Mouse (Mus musculus) lung, embryonic 16.5 days (tissue): ENCODE data around the gene Tmx4. TPM values are rescaled to one million over a fixed set of nuclear protein-coding genes. Genes with fewer than 3 reads are reported as not detected.

ENCODE experiments used
- ATAC-seq: fragments of 200-750 bp; cut with Nextera tagmentation; 2 replicates; pipeline ENCODE4 v1.8.0; 2017; ENCODE audit warnings: low read depth, mild to moderate bottlenecking, moderate library complexity
- H3K27ac ChIP-seq: fragments of 300-500 bp; sonication (generic); 2 replicates; pipeline ENCODE4 v1.5.1; 2014; ENCODE audit warnings: mild to moderate bottlenecking, control low read depth, low read length
- H3K27me3 ChIP-seq: fragments of 300-500 bp; sonication (generic); 2 replicates; pipeline ENCODE4 v1.6.1; 2014; ENCODE audit warnings: low read depth, low read length, mixed read lengths; ENCODE audit not compliant: control insufficient read depth, insufficient read depth
- H3K36me3 ChIP-seq: fragments of 300-500 bp; sonication (generic); 2 replicates; pipeline ENCODE4 v1.6.1; 2014; ENCODE audit warnings: low read length; ENCODE audit not compliant: control insufficient read depth, insufficient read depth
- H3K4me1 ChIP-seq: fragments of 300-500 bp; sonication (generic); replicated peaks from 2 replicates; pipeline ENCODE4 v1.6.1; 2014; ENCODE audit warnings: low read length, mixed read lengths; ENCODE audit not compliant: control insufficient read depth, insufficient read depth
- H3K4me2 ChIP-seq: fragments of 300-500 bp; sonication (generic); 2 replicates; pipeline ENCODE4 v1.6.1; 2014; ENCODE audit warnings: low read depth, low read length, control low read depth
- H3K4me3 ChIP-seq: fragments of 300-500 bp; sonication (generic); 2 replicates; pipeline ENCODE4 v1.5.1; 2014; ENCODE audit warnings: mild to moderate bottlenecking, low read length, control low read depth
- H3K9ac ChIP-seq: fragments of 300-500 bp; sonication (generic); 2 replicates; pipeline ENCODE4 v1.6.1; 2014; ENCODE audit warnings: low read length, control low read depth
- H3K9me3 ChIP-seq: fragments of 300-500 bp; sonication (generic); 2 replicates; pipeline ENCODE4 v1.6.1; 2016; ENCODE audit warnings: low read length; ENCODE audit not compliant: control insufficient read depth
- WGBS: fragments of 180-500 bp; shearing (Covaris S2); extraction: QIAGEN DNeasy Blood & Tissue Kit; methylation state at CpG from one replicate; pipeline ENCODE4 v1.1.7; 2014; 5-methylcytosine and 5-hydroxymethylcytosine counted together
- polyA plus RNA-seq: library from polyadenylated mRNA; unstranded; fragments of >200 nt; fragmentation: Nextera tagmentation; extraction: Ambion mirVana; gene quantifications from 2 replicates; pipeline ENCODE4 v1.2.1, GENCODE M21; 2015

Tmx4 gene
- polyA plus RNA-seq, 1 experiment from 2014 or later, result 21.4 TPM

GRCm38 (mm10) chr2:134604935-134605334 is 39.0 kb downstream of the Tmx4 start:
- Histone ChIP-seq H3K4me2 (no peak overlapping the region), H3K4me3 (no peak overlapping the region), H3K27ac (no peak overlapping the region), H3K9me3 (no peaks in the 10 kb centered on the region), H3K27me3 (no peaks in the 10 kb centered on the region), H3K9ac (no peak overlapping the region), H3K36me3 (peaks cover 2% of the 10 kb centered on the region; the same call in 1 of the 2 replicates), H3K4me1 (no peaks in the 10 kb centered on the region)
- ATAC-seq, result no peak

- Histone ChIP-seq H3K27ac (no peak overlapping the region), H3K36me3 (no peaks in the 10 kb centered on the region), H3K4me1 (no peaks in the 10 kb centered on the region), H3K9ac (no peak overlapping the region), H3K4me2 (no peak overlapping the region), H3K27me3 (no peaks in the 10 kb centered on the region), H3K9me3 (0 out of 2 replicates have a peak, but pooled peaks cover 2% of the 10 kb centered on the region), H3K4me3 (no peak overlapping the region)
- WGBS, result 90% methylated on average over 6 of the region's 6 CpGs
- no peak for ATAC-seq
Measured at GRCm38 (mm10) chr2:134591081-134591694, 52.8 kb downstream of the Tmx4 start.

GRCm38 (mm10) chr2:134585243-134585642 is 58.7 kb downstream of the Tmx4 start:
- 51% methylated on average over 4 of the region's 4 CpGs for WGBS
- Histone ChIP-seq H3K36me3 (no peaks in the 10 kb centered on the region), H3K4me3 (no peak overlapping the region), H3K27ac (no peak overlapping the region), H3K4me1 (no peaks in the 10 kb centered on the region), H3K27me3 (no peaks in the 10 kb centered on the region), H3K4me2 (no peak overlapping the region), H3K9me3 (0 out of 2 replicates have a peak, but pooled peaks cover 2% of the 10 kb centered on the region), H3K9ac (no peak overlapping the region)
- ATAC-seq, result no peak

GRCm38 (mm10) chr2:134559422-134559821 is 84.5 kb downstream of the Tmx4 start:
- WGBS, result 69% methylated on average over 3 of the region's 3 CpGs
- ATAC-seq, result no peak

GRCm38 (mm10) chr2:134554221-134554727 is 89.7 kb downstream of the Tmx4 start, which contains the start of gene Hao1:
Gene Hao1 (minus strand): TSS chr2:134554368.
- H3K4me2 ChIP-seq, result no peak within 1 kb of the TSS
- H3K4me3 ChIP-seq, result no peak within 1 kb of the TSS
- no peaks in the 10 kb centered on the region for H3K4me1 ChIP-seq
- no peaks in the 10 kb centered on the region for H3K36me3 ChIP-seq
- ATAC-seq, result no peak
- H3K27me3 ChIP-seq, result no peaks in the 10 kb centered on the region
- WGBS, result 74% methylated on average over 8 of the region's 8 CpGs
- H3K9ac ChIP-seq, result no peak within 1 kb of the TSS
- no peaks in the 10 kb centered on the region for H3K9me3 ChIP-seq
- H3K27ac ChIP-seq, result no peak within 1 kb of the TSS

More at GRCm38 (mm10) chr2:134559422-134559821, 84.5 kb downstream of the Tmx4 start:
- H3K27ac ChIP-seq, result no peak overlapping the region
- no peak overlapping the region for H3K9ac ChIP-seq
- no peaks in the 10 kb centered on the region for H3K27me3 ChIP-seq
- H3K9me3 ChIP-seq, result peaks cover 10% of the 10 kb centered on the region
- H3K4me1 ChIP-seq, result no peaks in the 10 kb centered on the region
- H3K4me3 ChIP-seq, result no peak overlapping the region
- H3K36me3 ChIP-seq, result no peaks in the 10 kb centered on the region
- no peak overlapping the region for H3K4me2 ChIP-seq

GRCm38 (mm10) chr2:134552358-134552757 is 91.6 kb downstream of the Tmx4 start:
- Histone ChIP-seq H3K4me2 (no peak overlapping the region), H3K4me1 (no peaks in the 10 kb centered on the region), H3K9ac (no peak overlapping the region), H3K36me3 (no peaks in the 10 kb centered on the region), H3K27me3 (no peaks in the 10 kb centered on the region), H3K27ac (no peak overlapping the region), H3K4me3 (no peak overlapping the region), H3K9me3 (no peaks in the 10 kb centered on the region)
- no peak for ATAC-seq

GRCm38 (mm10) chr2:134549770-134550169 is 94.2 kb downstream of the Tmx4 start:
- ATAC-seq, result no peak
- WGBS, result 17% methylated on average over 4 of the region's 4 CpGs
- no peaks in the 10 kb centered on the region for H3K9me3 ChIP-seq
- no peak overlapping the region for H3K4me2 ChIP-seq
- H3K4me1 ChIP-seq, result no peaks in the 10 kb centered on the region
- no peaks in the 10 kb centered on the region for H3K36me3 ChIP-seq
- no peaks in the 10 kb centered on the region for H3K27me3 ChIP-seq
- no peak overlapping the region for H3K27ac ChIP-seq
- no peak overlapping the region for H3K4me3 ChIP-seq
- H3K9ac ChIP-seq, result no peak overlapping the region

- Histone ChIP-seq H3K4me2 (no peak overlapping the region), H3K27me3 (no peaks in the 10 kb centered on the region), H3K36me3 (no peaks in the 10 kb centered on the region), H3K9ac (no peak overlapping the region), H3K27ac (no peak overlapping the region), H3K9me3 (no peaks in the 10 kb centered on the region), H3K4me1 (no peaks in the 10 kb centered on the region), H3K4me3 (no peak overlapping the region)
- 60% methylated on average over 5 of the region's 5 CpGs for WGBS
- ATAC-seq, result no peak
Measured at GRCm38 (mm10) chr2:134545116-134545515, 98.8 kb downstream of the Tmx4 start.

- ATAC-seq, result no peak
Measured at GRCm38 (mm10) chr2:134544321-134545065, 99.5 kb downstream of the Tmx4 start.

More at GRCm38 (mm10) chr2:134544321-134545065, 99.5 kb downstream of the Tmx4 start:
- H3K27ac ChIP-seq, result no peak overlapping the region
- no peak overlapping the region for H3K4me2 ChIP-seq
- 70% methylated on average over 8 of the region's 8 CpGs for WGBS
- H3K4me1 ChIP-seq, result no peaks in the 10 kb centered on the region
- H3K36me3 ChIP-seq, result no peaks in the 10 kb centered on the region
- H3K9me3 ChIP-seq, result no peaks in the 10 kb centered on the region
- no peaks in the 10 kb centered on the region for H3K27me3 ChIP-seq
- no peak overlapping the region for H3K4me3 ChIP-seq
- H3K9ac ChIP-seq, result no peak overlapping the region
